Mouse (Mus musculus) ES-Bruce4 (cell line): ENCODE data around the gene Abhd12.

Experiments
- CTCF ChIP-seq: IDR thresholded peaks from one replicate; pipeline ENCODE4 v1.8.1; 2011; ENCODE audit warnings: low read depth, low read length
- POLR2A ChIP-seq: IDR thresholded peaks from one replicate; pipeline ENCODE4 v1.8.1; 2011; ENCODE audit warnings: low read length; ENCODE audit not compliant: insufficient read depth

GRCm38 (mm10) chr2:150812816-150813215, 91.7 kb downstream of the Abhd12 start:
- TF ChIP-seq CTCF, result no peak
- TF ChIP-seq POLR2A, result no peak
